Mouse (Mus musculus): ENCODE measurements around the gene Etnk1. TPM values are rescaled to one million over a fixed set of nuclear protein-coding genes. Genes with fewer than 3 reads are reported as not detected.

Etnk1 gene
- total and polyA plus RNA-seq, 3 experiments, result 27.1 to 33.4 (median 32.8) TPM

DNA sequence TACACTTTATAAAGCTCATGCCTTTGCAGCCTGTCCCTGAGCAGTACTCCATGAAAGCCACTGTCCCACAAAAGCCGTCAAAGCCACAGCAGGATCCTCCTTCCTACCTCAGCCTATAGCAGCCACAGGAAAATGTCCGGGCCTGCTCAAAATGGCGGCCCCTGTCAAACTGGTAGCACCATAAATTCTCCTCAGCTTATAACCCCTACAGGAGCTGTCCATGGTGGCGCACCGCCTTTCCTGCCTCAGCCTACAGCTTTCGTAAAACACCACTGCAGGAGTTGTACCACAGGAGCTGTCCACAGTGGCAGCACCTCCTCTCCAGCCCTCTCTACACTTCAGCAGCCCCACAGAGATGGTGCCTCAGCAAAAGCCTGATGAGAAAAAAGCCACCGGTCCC lies 37.6 kb upstream of the Etnk1 start:
- dilution Hi-C loops (cut with MboI; ENCODE audit: extremely low pct_ligation_motif_present, extremely low pct_unique_long_range_greater_than_20kb, low sequenced_read_pairs) (no loop called here), in situ Hi-C loops (cut with MboI; ENCODE audit: low pct_ligation_motif_present, low pct_unique_long_range_greater_than_20kb, low sequenced_read_pairs) (no loop called here)
- no peak for DNase-seq (ENCODE audit: extremely low read depth)
- no peak overlapping the region for H3K27ac ChIP-seq (ENCODE audit: insufficient read depth, low read depth)
- no peaks in the 10 kb centered on the region for H3K79me2 ChIP-seq (replicated peaks; ENCODE audit: control insufficient read depth, extremely low read depth, insufficient read depth, poor library complexity, severe bottlenecking)
- peaks cover 3% of the 10 kb centered on the region for H3K9me3 ChIP-seq (replicated peaks; ENCODE audit: low read length)
- H3K27me3 ChIP-seq (replicated peaks), result no peaks in the 10 kb centered on the region
- TF ChIP-seq USF1 (IDR thresholded peaks at IDR 0.05; ENCODE audit: low read depth, low read length) (no peak), ZNF384 (IDR thresholded peaks at IDR 0.05; ENCODE audit: low read depth, low read length) (no peak)
- no peak overlapping the region for H3K4me3 ChIP-seq (replicated peaks in 1 of 3; ENCODE audit: low read depth in 2 of 3, low read length in 2 of 3, poor library complexity in 1 of 3)
- no peak overlapping the region for H3K9ac ChIP-seq (ENCODE audit: insufficient read depth, low read depth)
- H3K36me3 ChIP-seq (replicated peaks in 1 of 2; ENCODE audit: control insufficient read depth in 1 of 2, insufficient read depth in 1 of 2, low read length in 1 of 2), result no peaks in the 10 kb centered on the region
- H3K4me2 ChIP-seq (ENCODE audit: insufficient read depth, low read depth, poor library complexity, severe bottlenecking), result no peak overlapping the region
- peaks cover 4 to 9% of the 10 kb centered on the region in 2 experiments; a peak in 3 of 4 replicates for H3K4me1 ChIP-seq (ENCODE audit: control insufficient read depth in 1 of 2, insufficient read depth in 2 of 2)

GRCm38 (mm10) chr6:143129952-143130351 lies 37.1 kb upstream of the Etnk1 start:
- in situ Hi-C loops (cut with MboI; ENCODE audit: low pct_ligation_motif_present, low pct_unique_long_range_greater_than_20kb, low sequenced_read_pairs) (no loop called here), dilution Hi-C loops (cut with MboI; ENCODE audit: extremely low pct_ligation_motif_present, extremely low pct_unique_long_range_greater_than_20kb, low sequenced_read_pairs) (no loop called here)
- Histone ChIP-seq H3K4me1 (ENCODE audit: control insufficient read depth in 1 of 2, insufficient read depth in 2 of 2) (peaks cover 3 to 9% of the 10 kb centered on the region in 2 experiments; a peak in 3 of 4 replicates), H3K9ac (ENCODE audit: insufficient read depth, low read depth) (no peak overlapping the region), H3K79me2 (replicated peaks; ENCODE audit: control insufficient read depth, extremely low read depth, insufficient read depth, poor library complexity, severe bottlenecking) (no peaks in the 10 kb centered on the region), H3K27me3 (replicated peaks) (no peaks in the 10 kb centered on the region), H3K4me2 (ENCODE audit: insufficient read depth, low read depth, poor library complexity, severe bottlenecking) (no peak overlapping the region), H3K4me3 (replicated peaks in 1 of 3; ENCODE audit: low read depth in 2 of 3, low read length in 2 of 3, poor library complexity in 1 of 3) (no peak overlapping the region), H3K36me3 (replicated peaks in 1 of 2; ENCODE audit: control insufficient read depth in 1 of 2, insufficient read depth in 1 of 2, low read length in 1 of 2) (no peaks in the 10 kb centered on the region), H3K9me3 (replicated peaks; ENCODE audit: low read length) (peaks cover 3% of the 10 kb centered on the region), H3K27ac (ENCODE audit: insufficient read depth, low read depth) (no peak overlapping the region)
- TF ChIP-seq HCFC1 (IDR thresholded peaks at IDR 0.05; ENCODE audit: low read depth, low read length), result no peak
- no peak for TF ChIP-seq ZNF384 (IDR thresholded peaks at IDR 0.05; ENCODE audit: low read depth, low read length)
- TF ChIP-seq ELF1 (IDR thresholded peaks at IDR 0.05; ENCODE audit: low read depth, low read length), result no peak
- no peak for TF ChIP-seq E2F4 (IDR thresholded peaks at IDR 0.05; ENCODE audit: insufficient replicate concordance, low read depth, low read length)
- TF ChIP-seq USF1 (IDR thresholded peaks at IDR 0.05; ENCODE audit: low read depth, low read length), result no peak
- no peak for TF ChIP-seq TCF12 (IDR thresholded peaks at IDR 0.05; ENCODE audit: low read depth, low read length)
- no peak for TF ChIP-seq GABPA (IDR thresholded peaks at IDR 0.05; ENCODE audit: insufficient replicate concordance, low read depth, low read length)
- no peak for TF ChIP-seq MEF2A (IDR thresholded peaks at IDR 0.05; ENCODE audit: borderline replicate concordance, low read depth, low read length)
- TF ChIP-seq MXI1 (IDR thresholded peaks at IDR 0.05; ENCODE audit: low read depth, low read length), result no peak
- TF ChIP-seq UBTF (IDR thresholded peaks at IDR 0.05; ENCODE audit: low read depth, low read length), result no peak
- no peak for TF ChIP-seq ZC3H11A (IDR thresholded peaks at IDR 0.05; ENCODE audit: low read depth, low read length)
- TF ChIP-seq MAZ (IDR thresholded peaks at IDR 0.05; ENCODE audit: low read depth, low read length), result no peak
- TF ChIP-seq NRF1 (IDR thresholded peaks at IDR 0.05; ENCODE audit: low read depth, low read length), result no peak
- TF ChIP-seq EP300 (IDR thresholded peaks at IDR 0.05; ENCODE audit: low read length), result no peak
- no peak for TF ChIP-seq RAD21 (IDR thresholded peaks at IDR 0.05; ENCODE audit: low read depth, low read length)
- TF ChIP-seq CHD1 (IDR thresholded peaks at IDR 0.05; ENCODE audit: low read depth, low read length), result no peak
- no peak for TF ChIP-seq CTCF (conservative IDR thresholded peaks at IDR 0.05 in 1 of 2, IDR thresholded peaks at IDR 0.05 in 1 of 2; ENCODE audit: low read depth in 2 of 2, low read length in 2 of 2)
- no peak for TF ChIP-seq JUND (conservative IDR thresholded peaks at IDR 0.05; ENCODE audit: low read depth, low read length)
- no peak for TF ChIP-seq ZMIZ1 (IDR thresholded peaks at IDR 0.05; ENCODE audit: low read depth, low read length)
- no peak for DNase-seq (ENCODE audit: extremely low read depth)

Measured in CH12.LX (cell line).